Comparison of ENCODE assay signal across 9 mouse cellular contexts in the genomic region with DNA sequence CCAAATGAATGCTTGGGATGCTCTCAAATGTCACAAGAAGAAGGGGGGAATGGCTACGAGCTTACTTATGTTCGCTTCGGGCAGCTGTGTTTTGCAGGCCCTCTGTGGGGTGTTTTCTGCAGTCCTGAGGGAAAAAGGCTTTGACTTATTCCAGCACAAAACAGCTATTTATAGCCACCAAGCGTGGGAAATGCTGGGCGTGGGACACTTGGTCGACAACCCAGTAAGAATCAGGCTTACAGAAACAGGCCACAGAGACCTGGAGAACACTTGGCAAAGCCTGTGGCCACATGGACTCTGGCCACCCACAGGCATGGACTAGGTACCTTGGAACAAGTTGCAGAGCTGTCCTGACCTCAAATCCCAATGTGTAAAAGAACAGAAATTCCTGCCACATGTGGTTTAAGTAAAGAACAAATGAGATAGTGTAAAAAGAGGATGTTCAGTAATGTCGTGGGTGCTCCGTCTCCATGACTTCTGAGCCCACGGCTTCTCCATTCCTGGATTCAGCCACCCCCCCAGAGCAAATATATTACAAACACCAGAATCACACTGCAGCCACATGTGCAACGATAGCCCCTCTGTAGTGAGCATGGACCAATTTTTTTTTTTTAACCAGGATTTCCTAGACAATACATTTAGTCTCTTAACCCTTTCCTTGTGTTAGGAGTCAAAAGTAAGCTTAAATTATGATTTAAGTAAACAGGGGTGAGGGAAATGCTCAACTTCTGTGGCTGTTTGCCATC. TPM values are rescaled to one million over a fixed set of nuclear protein-coding genes. Genes with fewer than 3 reads are reported as not detected.
DNase-seq lines count a peak whose midpoint lies in the region; ATAC-seq lines count a peak whose summit lies in the region.
"Had no signal": no experiment of that assay in that cellular context is flagged by ENCODE, and none has a peak within 500 bp of the region (broad histone marks: within the 10 kb centered on the region; RNA-seq: fewer than 3 reads in every experiment).

No protein-coding gene starts in this region.

- ATAC-seq in lung, embryonic 16.5 days (ENCODE audit: low read depth), result peak; percentile 34; the same call in 1 of the 2 replicates
- peak; percentile 61 for ATAC-seq in frontal cortex, adult (ENCODE audit: low TSS enrichment)
- ATAC-seq in monocyte, adult 5-6 weeks (replicated peaks; ENCODE audit: insufficient number of reproducible peaks, low FRiP score, low TSS enrichment, poor library complexity, severe bottlenecking), result no peak

- H3K27ac ChIP-seq in lung, embryonic 16.5 days (ENCODE audit: low read length), result peak overlapping the region; percentile 70
- H3K27ac ChIP-seq: liver, embryonic 14.5 days had no signal

- no peak overlapping the region for H3K9ac ChIP-seq in lung, embryonic 16.5 days (ENCODE audit: low read length)
- H3K9ac ChIP-seq: liver, embryonic 14.5 days had no signal

- no peaks in the 10 kb centered on the region for H3K36me3 ChIP-seq in lung, embryonic 16.5 days (ENCODE audit: control insufficient read depth, insufficient read depth, low read length)

- no peaks in the 10 kb centered on the region for H3K27me3 ChIP-seq in lung, embryonic 16.5 days (ENCODE audit: control insufficient read depth, insufficient read depth, low read depth, low read length)

- peaks cover 47% of the 10 kb centered on the region for H3K4me1 ChIP-seq in lung, embryonic 16.5 days (replicated peaks; ENCODE audit: control insufficient read depth, insufficient read depth, low read length)

- WGBS in lung, embryonic 16.5 days, result 27% methylated on average over 10 of the region's 10 CpGs

- H3K9me3 ChIP-seq in lung, embryonic 16.5 days (ENCODE audit: control insufficient read depth, low read length), result no peaks in the 10 kb centered on the region

- H3K4me2 ChIP-seq in lung, embryonic 16.5 days (ENCODE audit: low read depth, low read length), result no peak overlapping the region

- H3K4me3 ChIP-seq in lung, embryonic 16.5 days (ENCODE audit: low read length), result no peak overlapping the region

- DNase-seq in lung, postnatal 14 days, result no peak
- peak; percentile 73 to 78 for DNase-seq in heart, postnatal 14 days
- DNase-seq in layer of hippocampus, postnatal 14 days (ENCODE audit: low spot score in 2 of 2), result peak; percentile 50 to 52
- DNase-seq in neural tube, embryonic 10.5 days (ENCODE audit: extremely low spot score, low spot score), result peak; percentile 20
- DNase-seq in spleen, adult 18-20 months, result no peak

- intact Hi-C loops in heart, postnatal 14 days (cut with DNase I), result loop anchor here (5.0 kb wide), 1 partner anchor 76 kb away; no protein-coding TSS in a partner anchor

RNA-seq across cellular contexts. Expression of gene Ggta1, which starts 45.7 kb away (rescaled TPM):
- polyA plus RNA-seq in lung, embryonic 16.5 days (2015; fragmentation: Nextera tagmentation; extraction: Ambion mirVana), result 21.6 and 21.9 TPM in 2 replicates
- total RNA-seq in heart, postnatal 14 days (2021), result 10 to 100 TPM; 25.1 to 26.3 TPM
- total RNA-seq in layer of hippocampus, postnatal 14 days (2021), result 1 to 10 TPM; 2.8 to 3.8 TPM
- 133 to 163 TPM (median 146 TPM) in 3 replicates for total RNA-seq in monocyte, adult 5-6 weeks (2017)

RNA-seq across cellular contexts. Expression of gene Dab2ip, which starts 49.3 kb away (rescaled TPM):
- 30.9 and 34.2 TPM in 2 replicates for polyA plus RNA-seq in lung, embryonic 16.5 days (2015; fragmentation: Nextera tagmentation; extraction: Ambion mirVana)
- total RNA-seq in heart, postnatal 14 days (2021), result 10 to 100 TPM; 51.1 to 55.8 TPM
- 100 to 1,000 TPM; 113 to 114 TPM for total RNA-seq in layer of hippocampus, postnatal 14 days (2021)
- 4.6 to 23.2 TPM (median 5.5 TPM) in 3 replicates for total RNA-seq in monocyte, adult 5-6 weeks (2017)

Comparison
In these comparisons a context has a peak if more than half of its experiments do, and no peak if none do; other contexts are left out.
1. DNase-seq: peak in heart, postnatal 14 days (2 of 2), layer of hippocampus, postnatal 14 days (2 of 2) and neural tube, embryonic 10.5 days (single experiment); none in lung, postnatal 14 days (single experiment) and spleen, adult 18-20 months (0 of 2).
2. RNA of gene Ggta1, which starts 45.7 kb away (total RNA-seq): 133 to 163 TPM in monocyte, adult 5-6 weeks and 25.1 to 26.3 TPM in heart, postnatal 14 days; 2.8 to 3.8 TPM in layer of hippocampus, postnatal 14 days; every median in the first group is over 4 times any median in the second.